Mouse (Mus musculus): ENCODE results near the gene Osbpl9.

Gene Osbpl9

GRCm38 (mm10) chr4:109105254-109105653 lies 96.8 kb downstream of the Osbpl9 start:
- no peak for DNase-seq (ENCODE audit: low read depth, low spot score)

- DNase-seq (ENCODE audit: low read depth, low spot score), result no peak
These were observed 98.8 kb downstream of the Osbpl9 start for GRCm38 (mm10) chr4:109103145-109103883.

GRCm38 (mm10) chr4:109102574-109102973 lies 99.5 kb downstream of the Osbpl9 start:
- no peak for DNase-seq (ENCODE audit: low read depth, low spot score)

- DNase-seq (ENCODE audit: low read depth, low spot score), result no peak
These were observed 103.2 kb downstream of the Osbpl9 start for GRCm38 (mm10) chr4:109098861-109099260.

GRCm38 (mm10) chr4:109094269-109094668 lies 107.8 kb downstream of the Osbpl9 start:
- DNase-seq (ENCODE audit: low read depth, low spot score), result no peak

- DNase-seq (ENCODE audit: low read depth, low spot score), result no peak
These were observed 109.7 kb downstream of the Osbpl9 start for GRCm38 (mm10) chr4:109092344-109092743.

- no peak for DNase-seq (ENCODE audit: low read depth, low spot score)
These were observed 110.8 kb downstream of the Osbpl9 start for GRCm38 (mm10) chr4:109091241-109091777.

- no peak for DNase-seq (ENCODE audit: low read depth, low spot score)
These were observed 112.1 kb downstream of the Osbpl9 start for GRCm38 (mm10) chr4:109089999-109090398.

GRCm38 (mm10) chr4:109089171-109089570 lies 112.9 kb downstream of the Osbpl9 start:
- no peak for DNase-seq (ENCODE audit: low read depth, low spot score)

- no peak for DNase-seq (ENCODE audit: low read depth, low spot score)
These were observed 122.0 kb downstream of the Osbpl9 start for GRCm38 (mm10) chr4:109080118-109080517.

- peak; percentile 26 for DNase-seq (ENCODE audit: low read depth, low spot score)
These were observed 122.4 kb downstream of the Osbpl9 start for GRCm38 (mm10) chr4:109079676-109080075.

GRCm38 (mm10) chr4:109078941-109079340 lies 123.1 kb downstream of the Osbpl9 start:
- no peak for DNase-seq (ENCODE audit: low read depth, low spot score)

- DNase-seq (ENCODE audit: low read depth, low spot score), result peak; percentile 65
These were observed 128.8 kb downstream of the Osbpl9 start for GRCm38 (mm10) chr4:109073296-109073695.

- DNase-seq (ENCODE audit: low read depth, low spot score), result peak; percentile 60
These were observed 129.2 kb downstream of the Osbpl9 start for GRCm38 (mm10) chr4:109072891-109073290.

- DNase-seq (ENCODE audit: low read depth, low spot score), result no peak
These were observed 136.4 kb downstream of the Osbpl9 start for GRCm38 (mm10) chr4:109065714-109066113.

- DNase-seq (ENCODE audit: low read depth, low spot score), result no peak
These were observed 137.1 kb downstream of the Osbpl9 start for GRCm38 (mm10) chr4:109064941-109065340.

- DNase-seq (ENCODE audit: low read depth, low spot score), result no peak
These were observed 142.7 kb downstream of the Osbpl9 start for GRCm38 (mm10) chr4:109059255-109059821.

- DNase-seq (ENCODE audit: low read depth, low spot score), result no peak
These were observed 144.4 kb downstream of the Osbpl9 start for GRCm38 (mm10) chr4:109057640-109058039.

GRCm38 (mm10) chr4:109056351-109056750 lies 145.7 kb downstream of the Osbpl9 start:
- DNase-seq (ENCODE audit: low read depth, low spot score), result no peak

- DNase-seq (ENCODE audit: low read depth, low spot score), result peak; percentile 19
These were observed 148.1 kb downstream of the Osbpl9 start for GRCm38 (mm10) chr4:109054003-109054402.

- DNase-seq (ENCODE audit: low read depth, low spot score), result no peak
These were observed 149.8 kb downstream of the Osbpl9 start for GRCm38 (mm10) chr4:109052282-109052681.

GRCm38 (mm10) chr4:109048258-109048657 lies 153.8 kb downstream of the Osbpl9 start:
- DNase-seq (ENCODE audit: low read depth, low spot score), result no peak

- peak; percentile 17 for DNase-seq (ENCODE audit: low read depth, low spot score)
These were observed 158.3 kb downstream of the Osbpl9 start for GRCm38 (mm10) chr4:109043756-109044155.

Measured in ZHBTc4 (cell line).